Mouse (Mus musculus): ENCODE measurements around the gene Grm5. TPM values are rescaled to one million over a fixed set of nuclear protein-coding genes. Genes with fewer than 3 reads are reported as not detected.
A peak's percentile ranks its signal among the peaks of the same experiment; 100 is the strongest.

Grm5 gene
- total RNA-seq, 2 experiments from 2014 or later, result 0.04 TPM; not detected in 1

DNA sequence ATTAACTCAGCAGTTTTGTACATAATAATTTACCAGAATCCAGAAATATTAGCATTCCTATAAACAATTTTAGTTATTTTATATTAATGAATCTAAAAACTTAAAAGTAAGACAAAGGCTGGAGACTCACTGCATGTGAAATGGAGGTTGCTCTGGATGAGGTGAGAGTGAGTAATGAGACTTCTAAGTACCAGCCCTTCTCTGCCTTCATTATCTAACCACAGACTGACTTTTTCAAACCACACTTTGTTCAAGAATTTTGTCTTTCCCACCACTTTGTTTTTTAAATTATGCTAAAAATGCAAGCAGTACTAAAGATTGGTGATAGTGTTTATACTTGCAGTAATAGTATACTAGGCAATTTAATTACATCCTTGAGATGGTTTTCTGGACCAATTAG is 259.5 kb downstream of the Grm5 start:
- ATAC-seq (ENCODE audit: poor library complexity, severe bottlenecking), result no peak

DNA sequence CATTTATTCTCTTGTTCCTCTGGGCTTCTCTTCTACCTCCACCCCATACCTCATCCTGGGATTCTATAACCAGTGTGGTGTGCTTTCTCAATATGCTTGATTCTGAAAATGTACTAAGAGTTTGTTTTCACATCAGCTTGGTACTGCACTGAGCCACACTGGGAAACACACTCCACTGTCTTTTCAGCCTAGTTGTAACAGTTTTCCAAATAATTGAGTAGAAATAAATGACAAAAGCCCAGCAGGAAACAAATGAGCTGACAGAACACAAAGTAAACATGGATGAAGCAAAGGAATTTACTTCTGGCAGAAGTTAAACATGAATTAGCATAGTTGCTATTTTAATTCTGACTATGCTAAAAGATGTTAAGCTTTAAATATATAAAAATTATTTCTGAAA is 262.1 kb downstream of the Grm5 start:
- ATAC-seq (ENCODE audit: poor library complexity, severe bottlenecking), result no peak

DNA sequence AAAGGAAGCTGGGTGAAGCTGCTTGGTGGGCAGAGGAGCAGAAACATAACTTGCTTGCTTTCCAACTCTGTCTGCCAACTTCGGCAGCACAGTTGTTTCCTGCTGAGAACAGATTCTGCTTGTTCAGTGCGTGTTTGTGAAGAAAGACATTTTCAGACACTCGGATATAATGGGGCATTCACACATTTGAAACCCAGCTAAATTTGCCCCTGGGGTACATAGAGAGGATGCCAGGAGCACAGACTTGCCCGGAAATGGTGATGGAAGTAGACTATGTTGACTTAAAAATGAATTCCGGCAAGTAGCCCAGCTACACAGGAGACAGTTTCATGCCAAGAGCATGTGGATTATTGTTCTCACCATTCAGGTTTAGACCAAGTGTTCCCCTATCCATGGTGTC is 342.0 kb downstream of the Grm5 start:
- ATAC-seq (ENCODE audit: poor library complexity, severe bottlenecking), result no peak

DNA sequence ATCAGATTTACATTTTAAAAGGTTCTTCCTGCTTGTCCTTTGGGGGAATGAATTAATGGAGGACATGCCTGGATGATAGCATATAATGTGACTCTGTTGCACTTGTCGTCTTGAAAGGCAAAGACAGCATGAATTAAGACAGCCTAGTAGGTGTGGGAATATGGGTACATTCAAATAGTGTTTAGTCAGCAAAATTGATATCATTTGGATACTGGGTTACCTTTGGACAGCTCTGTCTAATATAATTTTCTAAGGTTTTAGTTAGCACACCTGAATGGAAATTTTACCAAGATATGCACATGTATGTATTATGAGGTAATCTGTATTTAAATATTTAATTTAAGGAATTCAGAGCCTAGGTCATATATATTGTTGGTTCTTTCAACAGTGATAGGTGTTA is 353.4 kb downstream of the Grm5 start:
- no peak for ATAC-seq (ENCODE audit: poor library complexity, severe bottlenecking)

DNA sequence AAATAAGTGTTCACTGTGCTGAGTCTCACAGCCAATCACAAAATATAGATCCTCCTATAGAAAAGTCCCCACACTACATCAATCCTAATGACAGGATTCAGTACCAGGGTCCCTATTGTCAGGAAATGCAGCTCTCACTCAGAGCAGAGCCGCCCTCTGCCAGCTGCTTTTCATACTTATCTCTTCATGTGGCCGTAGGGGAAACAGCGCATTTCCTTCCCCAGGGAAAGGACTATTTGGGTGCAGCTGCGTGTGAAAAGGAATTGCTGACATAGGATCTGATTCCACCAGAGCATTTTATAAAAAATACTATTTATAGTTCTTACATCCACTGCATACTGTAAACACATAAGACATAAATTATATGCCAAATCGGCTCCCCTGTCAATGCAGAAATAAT is 354.3 kb downstream of the Grm5 start:
- no peak for ATAC-seq (ENCODE audit: poor library complexity, severe bottlenecking)

DNA sequence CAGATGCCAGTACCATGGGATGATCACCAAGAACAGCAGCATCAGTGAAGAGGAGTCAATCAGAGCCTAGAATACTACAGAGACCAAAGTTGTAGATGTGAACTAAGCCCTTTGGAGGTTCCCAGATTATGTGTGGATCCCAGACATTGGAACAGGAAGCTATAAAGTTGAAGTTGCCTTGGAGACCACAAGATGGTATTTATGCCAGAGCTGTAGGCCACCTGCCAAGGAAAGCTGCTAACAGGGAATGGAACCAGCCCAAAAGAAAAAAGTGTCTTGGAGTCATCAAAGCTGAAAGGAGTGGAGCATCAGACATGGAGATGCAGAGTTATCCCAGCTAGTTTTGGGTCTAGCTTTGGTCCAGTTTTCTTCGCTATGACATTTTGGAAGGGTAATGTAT is 366.2 kb downstream of the Grm5 start:
- no peak for ATAC-seq (ENCODE audit: poor library complexity, severe bottlenecking)

DNA sequence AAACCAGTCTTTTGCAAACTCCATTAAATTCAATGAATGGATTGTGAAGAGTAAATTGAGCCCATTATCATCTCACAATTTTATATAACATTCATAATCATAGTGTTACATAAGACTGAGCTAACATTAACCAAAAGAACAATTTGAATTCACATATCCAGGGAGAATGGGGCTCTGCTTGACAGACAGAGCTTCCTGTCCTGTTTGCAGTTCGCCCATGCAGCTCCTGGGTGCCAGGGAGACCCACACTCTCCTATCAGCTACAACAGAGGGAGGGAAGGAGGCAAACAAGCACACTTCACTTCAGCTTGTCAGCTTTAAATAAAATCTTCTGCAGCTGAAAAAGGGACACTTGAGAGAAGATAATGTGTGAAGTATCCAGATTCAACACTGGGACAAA is 389.2 kb downstream of the Grm5 start:
- no peak for ATAC-seq (ENCODE audit: poor library complexity, severe bottlenecking)

DNA sequence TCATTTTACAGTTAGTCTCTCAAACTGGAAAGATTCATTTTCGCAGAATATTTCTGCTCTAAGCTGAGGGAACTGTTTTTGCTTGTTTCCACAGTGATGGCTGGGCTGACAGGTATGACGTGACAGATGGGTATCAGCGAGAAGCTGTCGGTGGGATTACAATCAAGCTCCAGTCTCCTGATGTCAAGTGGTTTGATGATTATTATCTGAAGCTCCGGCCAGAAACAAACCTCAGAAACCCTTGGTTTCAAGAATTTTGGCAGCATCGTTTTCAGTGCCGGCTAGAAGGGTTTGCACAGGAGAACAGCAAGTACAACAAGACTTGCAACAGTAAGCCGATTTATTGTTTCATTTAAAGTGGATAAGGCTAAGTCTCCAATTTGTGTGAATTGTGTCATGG is 391.1 kb downstream of the Grm5 start:
- no peak for ATAC-seq (ENCODE audit: poor library complexity, severe bottlenecking)

DNA sequence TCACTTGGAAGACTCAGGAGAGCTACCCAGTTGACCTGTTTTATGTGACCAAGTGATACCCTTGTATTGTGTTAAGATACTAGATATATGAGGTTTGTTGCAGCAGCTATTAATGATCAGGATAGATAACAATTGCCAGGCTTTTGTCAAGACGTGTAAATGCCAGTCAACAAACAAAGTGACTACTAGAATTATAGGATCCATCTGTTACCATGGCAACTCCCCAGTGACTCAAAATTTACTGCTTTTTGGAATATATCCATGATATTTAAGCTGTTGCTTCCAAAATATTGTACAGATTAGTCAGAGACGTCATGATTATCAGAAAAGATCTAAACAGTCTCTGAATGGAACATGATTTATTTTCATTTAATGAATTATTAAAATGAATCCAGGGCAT is 399.5 kb downstream of the Grm5 start:
- ATAC-seq (ENCODE audit: poor library complexity, severe bottlenecking), result no peak

DNA sequence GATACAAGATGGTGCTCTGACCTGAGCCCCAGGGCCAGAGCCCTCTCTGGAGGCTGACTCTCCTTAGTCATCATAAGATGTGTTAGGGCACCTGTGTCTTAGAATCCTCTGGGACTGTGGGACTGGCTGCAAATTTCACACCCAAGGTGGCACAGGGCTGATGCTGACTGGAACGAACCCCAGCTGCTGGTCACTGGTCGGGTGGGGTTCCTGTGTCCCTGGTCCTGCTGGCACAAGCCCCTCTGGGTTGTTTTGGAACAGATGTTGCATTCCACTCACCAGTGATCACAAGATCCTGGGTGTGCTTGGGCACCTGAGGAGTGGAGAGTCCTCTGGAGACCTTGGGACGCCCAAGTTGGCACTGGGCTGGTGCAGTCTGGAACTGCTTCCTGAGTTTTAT is 430.5 kb downstream of the Grm5 start:
- no peak for ATAC-seq (ENCODE audit: poor library complexity, severe bottlenecking)

DNA sequence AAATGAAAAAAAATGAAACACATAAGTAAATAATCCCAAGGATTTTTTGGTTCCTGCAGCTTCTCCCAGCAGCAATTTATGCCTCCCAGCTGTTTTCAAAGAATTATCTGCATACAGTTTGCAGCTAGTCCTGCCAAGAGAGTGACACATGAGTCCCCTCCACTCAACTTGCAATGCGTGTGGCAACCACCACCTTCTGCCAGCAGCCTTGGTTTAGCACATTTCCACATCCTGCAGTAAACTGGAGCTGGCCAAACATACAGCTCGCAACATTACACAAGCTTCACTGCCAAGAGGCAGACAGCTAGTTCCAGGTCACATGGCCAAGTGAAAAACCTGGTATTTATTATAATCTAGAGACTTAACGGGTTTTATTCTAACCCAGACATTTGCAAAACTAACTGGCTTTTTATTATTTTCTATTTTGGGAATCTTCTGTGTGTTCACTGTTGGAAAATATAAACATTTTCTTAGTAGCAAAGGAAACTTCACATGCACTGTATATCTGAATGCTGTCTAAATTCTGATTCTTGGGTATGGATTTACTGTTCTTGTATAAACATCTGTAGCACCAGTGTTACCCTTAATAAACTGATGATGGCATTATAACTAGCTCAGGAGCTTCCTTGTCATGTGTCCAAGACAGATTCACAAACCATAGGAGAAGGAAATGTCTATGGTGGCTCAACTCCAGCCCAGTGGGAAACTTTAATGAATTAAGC is 443.6 kb downstream of the Grm5 start:
- no peak for ATAC-seq (ENCODE audit: poor library complexity, severe bottlenecking)

DNA sequence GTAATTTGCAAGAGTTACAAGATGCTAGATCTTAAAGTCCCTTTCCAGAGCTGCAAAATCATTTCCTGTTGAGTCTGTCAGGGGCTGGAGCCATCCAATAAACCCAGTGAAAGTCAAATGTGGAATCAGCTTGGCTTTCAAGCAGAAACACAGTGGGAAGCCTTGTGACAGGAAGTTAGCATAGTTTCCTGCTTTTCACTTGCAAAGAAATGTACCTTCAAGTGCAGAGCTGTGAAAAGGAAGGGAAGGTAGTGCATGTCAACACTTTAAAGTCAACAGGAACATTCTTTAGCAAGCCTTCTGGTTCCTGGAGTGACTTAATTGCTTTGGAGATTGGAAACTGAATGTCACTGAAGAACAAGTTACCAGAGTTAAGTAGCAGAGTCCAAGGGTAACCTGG is 463.4 kb downstream of the Grm5 start:
- peak; percentile 33 for ATAC-seq (ENCODE audit: poor library complexity, severe bottlenecking)

DNA sequence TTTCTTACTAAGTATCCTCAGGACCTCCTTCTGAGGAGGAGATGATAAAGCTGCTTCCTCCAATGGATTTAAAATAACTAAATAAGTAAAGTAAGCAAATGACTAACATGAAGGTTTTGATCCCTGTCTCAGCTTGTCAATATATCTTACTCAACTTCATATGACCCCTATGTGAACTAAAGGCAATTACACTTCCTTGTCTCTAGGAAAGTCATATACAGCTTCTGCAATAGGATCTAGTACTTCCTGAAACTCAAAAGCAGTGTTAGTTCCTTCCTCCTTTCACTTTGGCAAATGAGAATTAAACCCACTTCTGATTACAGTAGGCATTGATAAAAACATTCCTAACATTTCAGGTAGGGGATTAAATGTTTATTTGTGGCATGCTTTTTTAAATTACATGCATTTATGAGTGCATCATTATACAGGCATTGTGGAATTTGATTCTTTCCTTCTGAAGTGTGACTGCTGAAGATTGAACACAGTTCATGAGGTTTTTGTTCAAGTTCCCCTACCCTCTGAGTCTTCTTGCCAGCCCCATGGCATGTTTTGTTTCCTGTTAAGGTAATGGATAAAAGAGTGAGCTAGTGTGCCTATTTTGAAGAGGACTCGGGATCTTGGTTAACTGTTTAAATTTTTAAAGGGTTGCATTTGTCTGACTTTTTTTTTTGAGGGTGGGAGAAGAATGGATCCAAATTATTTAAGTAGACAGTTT is 470.4 kb downstream of the Grm5 start:
- ATAC-seq (ENCODE audit: poor library complexity, severe bottlenecking), result peak; percentile 97

DNA sequence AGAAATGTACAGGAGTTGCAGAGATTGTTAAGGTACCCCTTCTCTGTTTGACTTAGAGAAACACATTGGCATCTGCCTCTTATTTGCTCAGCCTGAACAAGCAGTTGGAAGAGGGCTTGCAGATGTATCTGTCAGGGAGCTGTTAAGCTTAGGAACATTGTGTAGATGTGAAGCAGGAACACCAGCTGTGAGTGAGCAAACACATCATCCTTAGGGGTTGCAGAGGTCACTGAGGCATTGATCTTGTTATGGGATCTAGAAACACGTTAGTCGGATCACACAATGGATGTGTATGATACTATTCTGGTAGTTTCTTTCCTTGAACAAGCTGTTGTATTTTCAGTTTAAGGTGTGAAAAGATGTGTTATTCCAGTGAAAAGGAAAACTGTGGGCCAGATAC is 472.5 kb downstream of the Grm5 start:
- ATAC-seq (ENCODE audit: poor library complexity, severe bottlenecking), result no peak

DNA sequence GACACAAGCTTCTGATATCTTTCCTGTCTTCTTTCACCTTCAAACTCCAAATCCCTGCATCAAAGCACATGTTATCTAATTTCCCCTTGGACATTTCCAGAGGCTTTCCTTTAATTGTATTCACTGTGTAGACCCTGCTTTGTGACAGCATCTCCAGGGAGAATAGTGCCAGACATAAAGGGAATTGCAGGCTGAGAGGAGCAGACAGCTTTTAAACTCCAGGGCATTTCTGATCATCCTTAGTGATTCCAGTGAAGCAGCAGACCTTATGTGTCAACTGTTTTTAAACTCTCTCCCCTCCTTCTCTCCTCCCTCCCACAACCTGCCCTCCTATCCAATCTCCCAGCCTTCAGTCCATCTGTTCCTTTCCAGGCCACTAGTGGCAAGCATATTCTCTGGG is 507.1 kb downstream of the Grm5 start:
- no peak for ATAC-seq (ENCODE audit: poor library complexity, severe bottlenecking)

DNA sequence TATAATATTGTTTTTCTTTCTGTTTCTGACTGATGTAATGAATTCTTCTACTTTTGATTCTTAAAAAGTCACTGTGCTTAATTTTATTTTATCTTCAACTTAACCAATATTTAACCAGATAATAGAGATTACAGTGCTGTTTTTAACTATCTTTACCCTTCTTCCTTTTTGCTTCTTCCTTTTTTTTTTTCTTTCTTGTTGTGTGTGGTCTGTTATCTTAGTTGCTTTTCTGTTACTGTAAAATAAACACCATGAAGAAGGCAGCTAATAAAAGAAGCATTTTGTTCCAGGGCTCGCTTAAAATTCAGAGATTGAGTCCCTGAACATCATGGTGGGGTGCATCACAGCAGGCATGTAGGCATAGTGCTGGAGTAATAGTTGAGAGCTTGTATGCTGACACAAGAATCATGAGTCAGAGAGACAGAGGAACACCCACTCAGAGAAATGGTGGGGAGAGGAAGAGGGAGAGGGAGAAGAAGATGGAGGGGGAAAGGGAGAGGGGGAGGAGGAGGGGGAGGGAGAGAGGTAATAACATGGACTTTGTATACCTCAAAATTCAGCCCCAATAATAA is 512.7 kb downstream of the Grm5 start:
- ATAC-seq (ENCODE audit: poor library complexity, severe bottlenecking), result no peak

DNA sequence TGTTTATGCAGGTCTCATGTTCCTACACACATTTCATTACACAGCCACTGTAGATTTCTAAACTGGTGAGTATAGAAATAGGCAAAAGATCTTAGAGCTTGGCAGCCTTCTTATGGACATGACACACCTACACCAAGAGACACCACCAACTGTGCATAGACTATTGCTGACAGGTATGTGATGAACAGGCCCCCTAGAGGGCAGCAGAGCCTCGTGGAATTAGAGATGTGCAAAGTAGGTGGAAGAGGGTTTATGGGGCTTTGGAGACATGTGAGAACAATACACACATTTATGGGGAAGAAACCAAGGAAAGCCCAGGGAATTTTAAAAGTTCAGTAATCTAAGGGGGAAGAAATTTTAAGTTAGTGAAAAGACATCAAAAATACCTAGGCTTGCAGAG is 513.7 kb downstream of the Grm5 start:
- peak; percentile 97 for ATAC-seq (ENCODE audit: poor library complexity, severe bottlenecking)

DNA sequence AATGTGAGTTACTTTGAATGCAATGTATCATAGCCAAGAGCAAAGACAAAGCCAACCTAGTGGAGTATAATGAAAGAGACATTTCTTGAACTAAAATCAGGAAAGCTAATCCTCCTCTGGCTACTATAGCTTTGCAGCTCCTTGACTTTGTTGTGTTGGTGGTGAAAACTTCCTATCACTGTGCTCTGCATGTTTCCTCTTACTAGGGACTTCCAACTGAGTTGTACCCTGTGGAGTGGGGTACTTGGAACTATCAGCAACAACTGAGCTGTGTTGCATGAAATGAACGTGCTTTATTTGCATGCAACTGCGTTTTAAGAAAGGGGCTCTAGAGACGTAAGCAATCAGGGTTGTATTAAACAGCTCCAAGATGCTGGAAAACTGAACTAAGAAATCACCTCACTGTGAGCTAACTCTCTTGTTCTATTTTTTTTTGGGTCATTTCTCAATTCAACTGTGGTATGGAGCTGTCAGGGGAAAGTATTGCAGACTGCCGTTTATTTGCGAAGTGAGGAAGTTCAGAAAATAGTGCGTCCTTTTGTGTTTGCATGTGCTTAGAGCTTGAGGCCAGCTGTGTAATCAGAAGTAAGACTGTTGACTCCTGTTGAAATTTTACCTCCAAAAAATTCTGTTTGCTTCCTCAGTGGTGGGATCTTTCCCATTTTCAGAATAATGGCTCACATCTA is 532.9 kb downstream of the Grm5 start:
- ATAC-seq (ENCODE audit: poor library complexity, severe bottlenecking), result peak; percentile 82

DNA sequence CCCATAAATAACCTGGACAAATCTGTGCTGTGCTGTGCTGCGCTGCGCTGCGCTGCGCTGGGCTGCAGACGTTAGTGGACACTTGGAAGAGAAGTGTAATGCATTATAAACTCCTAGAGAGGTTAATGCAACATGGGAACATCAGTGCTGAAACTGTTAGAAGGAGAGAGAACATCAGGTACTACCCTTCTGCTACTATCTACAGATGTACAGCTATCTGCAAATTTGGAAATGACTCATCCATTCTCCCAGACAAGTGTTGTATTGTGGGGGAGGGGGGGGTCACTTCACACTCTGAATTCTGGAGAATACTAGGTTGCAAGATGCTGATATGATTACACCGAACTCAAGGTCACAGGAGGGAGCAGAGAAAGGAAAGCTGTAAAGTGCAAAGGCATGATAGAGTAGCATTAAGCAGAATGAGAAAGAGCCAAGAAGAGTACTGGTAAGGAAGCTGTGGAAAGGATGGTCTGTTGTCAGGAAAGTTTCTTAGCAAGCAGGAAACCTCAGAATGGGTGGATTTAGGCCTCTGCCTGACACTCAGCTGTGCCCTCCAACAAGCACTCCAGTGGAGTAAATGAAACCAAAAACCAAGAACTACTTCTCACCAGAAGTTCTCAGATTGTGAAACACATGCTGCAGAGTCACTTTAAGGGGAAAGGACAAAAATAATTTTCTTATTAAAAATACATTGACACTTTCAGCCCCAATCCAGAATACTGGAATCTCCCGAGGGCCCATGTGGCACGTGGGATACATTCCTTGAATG is 544.3 kb downstream of the Grm5 start:
- ATAC-seq (ENCODE audit: poor library complexity, severe bottlenecking), result peak; percentile 82

DNA sequence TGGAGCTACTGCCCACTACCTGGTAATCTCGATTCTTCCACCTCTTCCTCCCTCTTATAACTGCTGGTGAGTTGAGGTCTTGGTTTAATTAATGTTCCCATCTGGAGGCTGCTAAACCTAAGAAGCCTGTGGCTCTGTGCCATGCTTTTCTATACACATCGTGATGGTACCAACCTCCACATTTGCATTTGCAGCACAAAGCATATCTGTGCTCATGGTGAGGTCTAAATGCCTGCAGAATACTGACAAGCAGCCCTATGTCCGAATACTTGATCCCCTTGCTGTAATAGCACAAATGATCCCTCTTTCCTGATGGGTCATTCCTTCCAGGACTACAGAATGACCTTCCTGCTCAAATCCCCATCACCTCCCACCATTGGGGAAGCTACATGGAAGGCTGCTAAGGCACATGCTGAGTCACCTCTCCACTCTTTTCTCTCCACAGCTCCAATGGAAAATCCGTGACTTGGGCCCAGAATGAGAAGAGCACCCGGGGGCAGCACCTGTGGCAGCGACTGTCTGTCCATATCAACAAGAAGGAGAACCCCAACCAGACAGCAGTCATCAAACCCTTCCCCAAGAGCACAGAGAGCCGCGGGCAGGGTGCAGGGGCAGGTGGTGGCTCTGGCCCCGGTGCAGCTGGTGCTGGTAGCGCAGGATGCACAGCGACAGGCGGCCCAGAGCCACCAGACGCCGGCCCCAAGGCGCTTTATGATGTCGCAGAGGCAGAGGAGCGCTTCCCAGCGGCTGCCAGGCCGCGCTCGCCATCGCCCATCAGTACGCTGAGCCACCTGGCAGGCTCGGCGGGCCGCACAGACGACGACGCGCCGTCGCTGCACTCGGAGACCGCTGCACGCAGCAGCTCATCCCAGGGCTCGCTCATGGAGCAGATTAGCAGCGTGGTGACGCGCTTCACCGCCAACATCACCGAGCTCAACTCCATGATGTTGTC is 545.8 kb downstream of the Grm5 start:
- ATAC-seq (ENCODE audit: poor library complexity, severe bottlenecking), result peak; percentile 41
